Mouse (Mus musculus) c-Kit-positive CD71-positive TER-119-positive erythroid progenitor cells, embryonic 14.5 days (primary cell): ENCODE measurements around the gene Tmem211.

Experiments used
- DNase-seq: peaks from one replicate; pipeline ENCODE4 v3.0.0-alpha.2; 2013; ENCODE audit warnings: low spot score

The Tmem211 gene

DNA sequence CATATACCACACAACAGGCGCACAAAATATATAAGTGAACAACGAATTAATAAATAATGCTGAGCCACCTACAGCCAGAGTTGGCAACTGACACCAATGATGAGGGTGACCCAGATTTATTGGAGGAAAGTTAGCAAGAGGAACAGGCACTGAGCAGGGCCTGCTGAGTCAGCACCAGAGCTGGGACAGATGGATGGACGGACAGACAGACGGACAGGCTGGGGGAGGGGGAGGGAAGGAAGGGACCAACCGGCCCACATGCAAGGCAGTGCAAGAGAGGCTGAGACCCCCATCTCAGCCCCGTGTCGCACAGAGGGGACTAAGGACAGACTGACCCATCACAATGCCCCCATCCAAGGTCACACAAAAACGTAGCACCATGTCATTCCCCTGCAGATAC lies 12.7 kb upstream of the Tmem211 start:
- no peak for DNase-seq

GRCm38 (mm10) chr5:113214455-113214854 lies 12.3 kb upstream of the Tmem211 start:
- DNase-seq, result no peak

GRCm38 (mm10) chr5:113215610-113216011 lies 11.1 kb upstream of the Tmem211 start:
- no peak for DNase-seq

GRCm38 (mm10) chr5:113216328-113216960 lies 10.3 kb upstream of the Tmem211 start:
- DNase-seq, result no peak

DNA sequence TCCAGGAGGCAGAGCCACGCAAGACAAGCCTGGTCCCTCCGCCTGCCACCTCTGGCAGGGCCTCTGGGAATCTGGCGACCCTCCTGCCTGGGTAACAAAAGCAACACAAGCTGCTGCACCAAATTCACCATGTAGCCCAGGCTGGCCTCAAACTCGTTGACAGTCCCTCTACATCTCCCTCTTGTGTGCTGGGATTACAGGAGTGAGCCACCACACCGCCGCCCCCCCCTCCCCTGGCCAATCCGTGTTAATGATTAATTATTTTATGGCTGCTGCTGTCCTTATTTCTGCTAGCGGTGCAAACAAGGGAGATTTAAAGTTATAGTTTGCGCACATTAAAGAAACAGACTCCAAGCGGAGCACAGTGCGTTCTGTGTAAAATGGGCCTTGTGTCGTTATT lies 9.6 kb upstream of the Tmem211 start:
- DNase-seq, result no peak

- no peak for DNase-seq
These were observed 8.0 kb upstream of the Tmem211 start for GRCm38 (mm10) chr5:113218617-113219235.

DNA sequence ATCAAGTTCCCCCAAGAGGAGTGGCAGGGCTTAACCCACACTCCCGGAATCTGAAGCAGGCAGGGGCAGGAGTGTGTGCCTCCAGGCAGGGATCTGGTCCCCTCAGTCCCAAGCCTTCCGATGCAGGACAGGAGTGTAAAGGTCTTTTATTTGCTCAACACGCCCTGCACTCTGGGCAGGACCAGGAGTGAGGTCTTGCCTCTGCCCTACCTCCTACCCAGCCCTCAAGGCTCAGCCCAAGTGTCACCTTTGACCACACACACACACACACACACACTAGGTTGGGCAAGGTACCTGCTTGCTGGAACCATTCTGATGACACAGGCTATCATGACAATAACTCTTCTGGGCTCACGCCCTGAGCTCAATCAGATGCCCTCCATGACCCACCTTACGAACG lies 7.3 kb upstream of the Tmem211 start:
- DNase-seq, result no peak

DNA sequence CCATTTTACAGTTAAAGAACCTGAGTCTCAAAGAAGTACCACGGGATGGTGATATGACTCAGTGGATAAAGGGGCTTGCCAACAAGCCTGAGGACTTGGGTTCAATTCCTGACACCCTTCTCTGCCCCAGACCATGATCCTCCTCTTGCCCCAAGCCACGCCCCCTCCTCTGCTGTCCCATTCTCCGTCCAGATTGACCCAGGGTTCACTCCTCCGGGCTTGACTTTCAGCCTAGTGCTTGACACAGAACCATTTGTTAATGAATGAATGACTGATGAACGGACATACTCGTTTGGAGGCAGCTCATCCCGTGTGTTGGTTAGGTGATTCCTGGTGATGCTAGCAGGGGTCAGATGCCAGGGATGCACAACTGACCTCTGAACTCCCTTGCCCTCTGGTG lies 6.8 kb upstream of the Tmem211 start:
- DNase-seq, result no peak

GRCm38 (mm10) chr5:113220383-113221146 lies 6.1 kb upstream of the Tmem211 start:
- DNase-seq, result no peak

DNA sequence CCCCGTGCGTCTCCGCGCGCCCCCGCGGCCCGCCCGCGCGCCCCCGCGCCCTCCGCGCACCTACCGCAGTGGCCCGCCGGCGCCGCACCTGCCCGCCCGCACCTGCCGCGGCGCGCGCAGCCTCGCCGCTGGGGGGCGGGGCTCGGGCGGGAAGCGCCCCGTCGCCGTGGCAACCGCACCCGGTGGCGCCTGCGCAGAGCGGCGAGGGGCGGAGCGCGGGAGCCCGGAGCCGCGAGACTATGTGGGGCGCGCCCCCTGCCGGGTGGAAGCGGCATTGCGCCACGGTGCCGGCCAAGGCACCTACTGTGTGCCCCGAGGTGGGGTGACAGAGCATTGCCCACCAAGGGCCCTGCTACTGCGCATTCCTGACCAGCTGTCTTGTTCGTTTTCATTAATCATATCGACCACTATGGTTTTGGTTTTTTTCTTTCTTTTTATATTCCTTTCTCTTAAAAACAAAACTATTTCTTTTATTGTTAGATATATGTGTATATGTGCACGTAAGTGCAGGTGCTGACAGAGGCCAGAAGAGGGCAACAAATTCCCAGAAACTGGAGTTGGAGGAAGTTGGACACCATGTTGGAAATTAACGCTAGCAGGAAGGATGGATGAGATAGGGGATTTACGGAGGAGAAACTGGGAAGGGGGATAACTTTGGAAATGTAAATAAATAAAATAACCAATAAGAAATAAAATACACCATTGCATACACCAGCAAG lies 5.4 kb upstream of the Tmem211 start, which contains the start of gene 2900026A02Rik:
Gene 2900026A02Rik, minus strand, starts transcription at position 90 of the 719 bp plus-strand sequence.
- DNase-seq, result peak; percentile 11

DNA sequence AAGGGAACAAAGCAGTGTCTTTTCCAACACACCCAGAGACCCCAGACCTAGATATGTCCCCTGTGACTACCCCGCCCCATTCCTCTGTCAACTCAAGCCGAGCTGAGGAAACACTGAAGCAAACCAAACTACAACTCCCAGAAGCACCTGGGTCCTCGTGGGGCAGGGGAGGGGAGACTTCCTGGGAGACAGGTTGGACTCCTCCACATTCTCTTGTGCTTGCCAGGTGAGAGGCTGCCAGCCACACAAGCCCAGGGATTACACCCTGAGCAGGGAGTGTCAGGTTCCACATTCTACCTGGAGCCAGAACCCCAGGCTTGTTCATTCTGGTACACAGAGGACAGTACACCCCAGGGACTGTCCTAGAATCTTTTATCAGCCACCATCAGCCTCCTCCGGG lies 2.8 kb upstream of the Tmem211 start:
- no peak for DNase-seq

GRCm38 (mm10) chr5:113225271-113225670 lies 1.4 kb upstream of the Tmem211 start:
- no peak for DNase-seq

DNA sequence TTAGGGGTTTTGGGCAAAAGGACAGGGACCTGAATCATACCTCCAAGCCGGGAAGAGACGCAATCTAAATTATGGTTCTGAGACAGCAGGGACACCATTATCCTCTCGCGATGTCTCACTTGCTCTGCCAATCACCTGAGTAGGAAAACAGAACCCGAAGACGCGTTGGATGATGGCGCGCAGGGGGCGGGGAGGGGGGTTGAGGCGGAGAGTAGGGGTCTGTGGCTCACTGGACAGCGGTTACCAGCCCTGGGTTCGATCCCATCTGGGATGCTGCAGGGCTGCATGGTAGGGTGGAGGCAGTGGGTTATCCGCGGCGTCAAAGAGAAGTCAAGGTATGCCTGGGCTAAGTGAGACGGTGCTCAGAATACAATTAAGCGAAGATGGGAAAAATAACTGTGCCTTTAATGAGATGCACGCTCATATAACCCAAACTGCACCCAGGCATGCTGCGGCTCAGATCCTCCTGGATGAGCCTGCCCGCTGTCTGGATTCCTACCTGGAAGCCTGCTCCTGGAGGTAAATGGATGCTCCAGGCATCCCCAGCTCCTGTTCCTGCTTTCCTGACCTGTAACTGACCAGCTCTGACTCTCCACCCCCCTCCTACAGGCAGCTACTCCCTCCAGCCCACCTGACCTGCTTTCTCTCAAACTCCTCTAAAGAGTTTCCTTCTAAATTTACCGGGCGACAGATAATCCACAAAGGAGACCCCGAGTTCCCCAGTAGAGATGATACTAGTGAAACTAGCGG lies 848 bp upstream of the Tmem211 start:
- DNase-seq, result no peak

DNA sequence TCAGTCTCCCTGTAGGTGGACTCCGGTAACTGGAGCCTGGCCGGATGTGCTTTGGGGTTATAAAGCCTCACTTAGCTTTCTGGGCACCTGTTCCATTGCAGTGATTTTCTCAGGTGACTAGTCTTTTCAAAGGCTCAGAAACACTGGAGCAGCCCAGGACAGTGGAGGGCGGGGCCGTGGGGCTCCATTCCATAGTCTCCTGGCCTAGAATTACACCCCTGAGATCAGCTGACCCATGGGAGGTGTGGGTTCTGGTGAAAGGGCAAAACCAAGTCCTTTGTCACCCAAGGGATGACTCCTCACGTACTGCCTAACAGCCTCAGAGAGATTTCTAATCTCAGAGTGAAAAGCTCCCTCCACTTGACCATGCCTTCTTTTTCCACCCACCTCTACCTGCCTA lies 3.5 kb downstream of the Tmem211 start:
- no peak for DNase-seq

- DNase-seq, result no peak
These were observed 22.7 kb downstream of the Tmem211 start for GRCm38 (mm10) chr5:113249263-113249930.

DNA sequence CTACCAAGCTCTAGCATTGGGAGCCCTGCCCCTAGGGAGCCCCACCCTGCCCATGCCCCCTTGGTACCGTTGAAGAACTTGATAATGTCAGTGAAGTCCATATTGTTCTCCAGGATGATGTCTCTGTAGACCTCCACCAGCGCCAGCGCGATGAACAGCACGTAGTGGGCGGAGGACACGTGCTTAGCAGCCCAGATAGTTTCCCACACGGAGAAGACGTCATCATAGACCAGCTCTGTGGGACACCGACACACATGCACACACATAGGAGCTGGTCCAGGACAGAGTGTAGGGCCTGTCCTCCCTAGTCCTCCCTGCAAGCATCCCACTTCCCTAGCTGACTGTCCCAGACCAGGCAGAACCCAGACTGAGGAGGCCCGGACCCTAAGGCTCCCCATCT lies 24.1 kb downstream of the Tmem211 start:
- no peak for DNase-seq

DNA sequence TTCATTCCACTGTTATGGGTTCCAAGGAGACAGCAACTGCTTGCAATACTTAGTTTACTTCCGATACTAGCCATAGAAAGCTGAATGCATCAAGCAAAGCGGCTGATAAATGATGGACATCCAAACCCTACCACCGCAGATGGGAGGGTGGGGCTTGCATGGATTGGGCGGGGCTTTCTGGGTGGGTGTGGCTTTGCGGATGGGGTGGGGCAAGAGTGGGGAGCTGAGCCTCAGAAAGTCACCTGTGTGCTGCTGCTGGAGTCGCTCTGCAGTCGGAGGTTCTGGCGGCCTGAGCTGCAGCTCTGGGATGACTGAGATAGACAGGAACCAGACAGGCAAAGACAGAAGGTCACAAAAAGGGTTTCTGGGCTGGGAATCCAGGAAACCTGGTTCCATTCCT lies 38.9 kb downstream of the Tmem211 start:
- no peak for DNase-seq

DNA sequence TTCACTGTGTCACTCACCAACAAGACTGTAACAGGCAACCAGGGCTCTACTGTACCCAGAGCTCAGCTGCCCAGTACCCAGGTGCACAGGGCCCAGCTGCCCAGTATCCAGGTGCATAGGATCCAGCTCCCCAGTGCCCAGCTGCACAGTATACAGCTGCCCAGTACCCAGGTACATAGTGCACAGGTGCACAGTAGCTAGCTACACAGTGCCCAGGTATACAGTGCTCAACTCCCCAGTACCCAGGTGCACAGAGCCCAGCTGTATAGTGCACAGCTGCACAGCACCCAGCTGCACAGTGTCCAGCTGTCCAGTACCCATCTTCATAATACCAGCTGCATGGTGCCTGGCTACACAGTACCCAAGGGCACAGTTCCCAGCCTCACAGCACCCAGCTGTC lies 41.5 kb downstream of the Tmem211 start:
- DNase-seq, result no peak

- no peak for DNase-seq
These were observed 43.3 kb downstream of the Tmem211 start for GRCm38 (mm10) chr5:113270043-113270442.

GRCm38 (mm10) chr5:113271207-113271811 lies 44.6 kb downstream of the Tmem211 start:
- DNase-seq, result no peak

DNA sequence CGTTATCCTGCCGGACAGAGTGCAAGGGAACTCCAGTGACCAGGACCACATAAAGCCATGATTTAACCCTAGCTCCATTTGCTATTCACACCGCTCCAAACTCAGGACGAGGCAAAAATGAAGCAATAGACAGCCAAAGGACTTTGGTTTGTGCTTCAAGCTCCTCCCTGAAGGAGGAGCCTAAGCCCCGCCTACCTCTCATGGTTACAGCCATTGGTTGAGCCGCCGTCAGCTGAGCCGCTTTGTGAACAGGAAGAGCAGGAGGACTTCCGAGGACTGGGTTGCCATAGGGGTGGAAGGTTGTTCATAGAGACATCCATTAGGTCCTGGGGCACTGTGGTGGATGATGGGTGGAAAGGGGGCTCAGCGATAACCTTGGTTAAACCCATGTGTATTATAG lies 49.1 kb downstream of the Tmem211 start:
- DNase-seq, result no peak
